Mouse (Mus musculus) thymus, postnatal 4 days (tissue): ENCODE data around the gene Edem2.

ENCODE experiments used
- DNase-seq: peaks from one replicate; pipeline ENCODE4 v3.0.0; 2021

The Edem2 gene

DNA sequence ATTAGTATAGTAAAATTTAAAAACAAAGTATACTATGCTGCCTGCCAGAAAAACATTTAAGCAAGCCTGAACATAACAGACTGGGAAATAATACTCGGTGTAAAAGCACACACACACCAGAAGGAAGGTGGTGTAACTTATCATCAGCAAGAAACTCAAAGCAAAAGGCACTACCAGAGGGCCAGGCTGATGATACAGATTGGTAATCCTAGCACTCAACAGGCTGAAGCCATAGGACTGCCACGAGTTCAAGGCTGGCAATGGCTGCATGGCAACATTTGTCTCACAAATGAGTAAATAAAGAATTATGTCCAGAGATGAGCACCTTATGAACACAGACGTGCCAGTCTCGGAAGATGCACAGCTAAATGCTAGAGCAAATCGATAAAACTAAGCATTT is 45.5 kb downstream of the Edem2 start:
- no peak for DNase-seq

DNA sequence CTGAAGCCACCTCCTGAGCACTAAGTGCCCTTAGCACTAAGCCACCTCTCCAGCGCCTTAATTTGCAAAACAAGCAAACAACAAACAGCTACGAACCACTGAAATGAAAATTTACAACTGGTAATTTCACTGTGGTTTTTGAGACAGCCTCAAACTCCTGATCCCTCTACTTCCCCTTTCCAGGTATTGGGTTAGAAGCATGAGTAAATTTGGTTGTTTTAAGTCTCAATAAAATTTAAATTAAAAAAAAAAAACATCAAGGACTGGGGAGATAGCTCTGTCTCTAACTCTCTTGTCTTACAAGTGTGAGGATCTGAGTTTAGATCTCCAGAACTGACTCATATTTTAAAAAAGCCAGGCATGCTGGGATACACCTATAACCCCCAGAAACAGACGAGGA is 46.1 kb downstream of the Edem2 start:
- no peak for DNase-seq

DNA sequence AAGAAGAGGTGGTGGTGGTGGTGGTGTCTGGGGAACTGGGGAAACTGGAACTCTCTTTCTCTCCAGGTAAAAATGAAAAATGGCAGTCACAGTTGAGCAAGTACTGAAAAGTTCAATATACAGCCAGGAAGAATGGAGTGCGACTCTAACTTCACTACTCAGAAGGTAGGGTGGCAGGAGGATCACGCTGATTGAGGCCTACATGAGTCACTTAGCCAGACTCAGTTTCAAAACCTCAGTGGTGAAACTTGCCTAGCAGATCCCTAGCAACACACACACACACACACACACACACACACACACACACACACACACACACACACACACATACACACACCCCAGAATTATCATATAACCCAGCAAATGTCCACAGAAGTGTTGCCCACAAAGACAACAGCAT is 47.4 kb downstream of the Edem2 start:
- DNase-seq: no peak

DNA sequence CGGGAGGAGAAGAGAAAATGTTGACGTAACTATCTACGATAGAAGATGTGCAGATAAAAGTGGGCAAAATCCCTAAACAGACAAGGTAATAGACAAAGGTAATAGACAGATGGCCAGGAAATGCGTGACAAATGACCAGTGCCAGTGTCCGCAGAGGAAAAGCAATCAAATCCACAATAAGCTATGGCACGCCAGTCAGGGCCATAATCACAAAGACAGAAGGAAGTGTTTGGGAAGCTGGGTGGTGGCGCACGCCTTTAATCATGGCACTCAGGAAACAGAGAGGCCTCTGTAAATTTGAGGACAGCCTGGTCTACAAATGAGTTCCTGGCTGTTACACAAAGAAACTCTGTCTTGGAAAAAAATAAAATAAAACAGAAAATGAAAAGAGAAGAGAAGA is 48.1 kb downstream of the Edem2 start:
- DNase-seq: no peak

DNA sequence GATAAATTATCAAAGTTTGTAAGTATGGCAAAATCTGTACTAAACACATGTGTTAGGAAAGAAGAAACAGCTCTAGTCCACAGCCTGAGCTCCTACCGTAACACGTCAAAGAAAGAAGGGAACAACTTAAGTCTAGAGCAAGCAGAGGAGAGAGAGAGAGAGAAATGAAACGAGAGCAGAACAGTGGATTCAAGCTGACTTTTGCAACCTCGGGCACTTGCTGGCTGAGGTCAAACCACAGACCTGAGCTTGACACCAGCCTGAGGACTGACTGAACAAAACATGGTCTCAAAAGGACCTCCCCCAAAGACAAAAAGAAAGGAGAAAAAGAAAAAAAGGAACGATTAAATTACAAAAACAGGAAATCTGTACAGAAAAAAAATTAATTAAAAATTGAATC is 48.7 kb downstream of the Edem2 start:
- peak; percentile 36 for DNase-seq

DNA sequence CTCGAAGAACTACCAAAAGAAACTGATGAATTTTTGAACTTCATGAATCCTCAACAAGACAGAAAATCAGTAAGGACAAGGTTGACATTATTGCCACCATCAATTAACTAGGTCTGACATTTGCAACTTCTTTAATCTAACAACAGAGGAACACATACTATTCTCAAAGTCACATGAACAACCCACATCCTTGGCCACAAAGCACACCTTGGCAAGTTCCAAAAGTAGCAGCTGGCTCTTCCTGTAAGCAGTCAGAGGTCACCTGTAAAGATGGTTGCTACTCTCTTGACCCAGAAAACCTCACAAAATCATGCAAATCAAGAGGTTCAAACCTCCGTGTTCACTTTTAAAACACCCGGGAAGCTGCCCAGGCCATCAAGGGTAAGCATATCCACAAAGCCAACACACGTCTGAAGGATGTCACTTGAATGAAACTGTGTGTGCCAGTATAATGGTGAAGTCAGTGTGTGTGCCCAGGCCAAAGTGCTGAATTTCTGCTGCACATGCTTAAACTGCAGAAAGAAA is 49.6 kb downstream of the Edem2 start:
- peak; percentile 36 for DNase-seq

DNA sequence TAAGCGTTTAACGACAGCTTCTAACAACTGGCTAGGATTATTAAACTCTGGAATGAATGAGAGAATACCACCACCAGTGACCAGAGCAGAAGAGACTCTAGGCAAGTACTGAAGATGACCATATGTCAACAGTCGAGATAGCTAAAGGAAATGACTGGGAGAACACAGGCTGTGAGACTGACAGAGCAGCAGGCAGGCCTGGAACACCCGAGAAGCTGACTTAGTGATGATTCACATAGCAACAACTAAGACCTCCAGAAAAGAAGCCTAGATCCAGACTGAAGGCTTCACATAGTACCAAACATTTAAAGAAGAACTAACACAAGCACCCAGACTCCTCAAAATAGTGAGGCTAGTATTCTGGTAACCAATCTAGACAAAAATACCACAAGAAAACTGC is 54.2 kb downstream of the Edem2 start:
- DNase-seq: no peak

DNA sequence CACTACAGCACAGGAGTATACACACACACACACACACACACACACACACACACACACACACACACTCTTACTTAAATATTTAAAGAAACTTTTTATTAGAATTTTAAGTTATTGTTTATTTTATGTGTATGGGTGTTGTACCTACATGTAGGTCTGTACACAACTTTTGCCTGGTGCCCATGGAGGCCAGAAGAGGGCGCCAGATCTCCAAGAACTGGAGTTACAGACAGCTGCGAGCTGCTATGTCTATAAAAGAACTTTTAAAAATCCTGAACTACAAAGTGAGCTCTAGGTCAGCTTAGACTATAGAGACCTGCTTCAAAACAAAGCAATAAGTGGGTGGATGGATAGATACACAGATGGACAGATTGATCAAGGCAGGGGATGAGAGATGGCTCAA is 55.7 kb downstream of the Edem2 start:
- peak; percentile 94 for DNase-seq

DNA sequence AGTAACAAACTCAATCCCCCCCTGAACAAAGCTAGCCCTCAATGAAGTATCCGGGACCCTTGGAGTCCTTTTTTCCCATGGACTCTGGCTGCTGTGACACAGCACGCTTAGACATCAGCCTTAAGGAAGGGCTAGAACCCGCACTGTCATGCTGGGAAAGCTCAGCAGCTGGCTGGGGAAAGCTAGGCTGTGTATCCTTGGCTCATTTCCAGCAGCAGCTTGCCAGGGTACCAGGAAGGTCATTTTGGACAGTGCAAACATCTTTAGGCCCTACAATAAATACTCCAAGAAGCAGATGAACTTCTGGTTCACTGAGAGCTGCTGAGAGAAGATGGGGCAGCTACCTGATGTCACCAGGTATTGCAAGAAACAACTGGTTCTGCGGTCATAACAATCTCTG is 58.0 kb downstream of the Edem2 start:
- no peak for DNase-seq

DNA sequence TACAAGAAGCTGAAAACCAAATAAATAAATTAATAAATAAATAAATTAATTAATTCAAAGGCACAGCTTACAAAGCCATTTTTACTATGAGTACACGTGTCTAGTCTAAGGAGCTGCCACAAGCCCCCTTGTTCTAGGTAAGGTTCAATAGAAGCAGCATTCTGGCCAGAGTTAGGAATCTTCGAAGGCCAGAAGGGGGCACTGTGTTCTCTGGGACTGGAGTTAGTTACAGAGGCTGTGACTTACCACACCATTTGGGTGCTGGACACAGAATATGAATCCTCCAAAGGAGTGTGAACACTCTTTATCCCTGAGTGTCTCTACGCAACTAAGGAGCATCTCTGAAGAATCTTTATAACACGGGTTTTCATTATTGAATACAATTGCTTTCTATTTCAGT is 60.8 kb downstream of the Edem2 start:
- DNase-seq: peak; percentile 79

DNA sequence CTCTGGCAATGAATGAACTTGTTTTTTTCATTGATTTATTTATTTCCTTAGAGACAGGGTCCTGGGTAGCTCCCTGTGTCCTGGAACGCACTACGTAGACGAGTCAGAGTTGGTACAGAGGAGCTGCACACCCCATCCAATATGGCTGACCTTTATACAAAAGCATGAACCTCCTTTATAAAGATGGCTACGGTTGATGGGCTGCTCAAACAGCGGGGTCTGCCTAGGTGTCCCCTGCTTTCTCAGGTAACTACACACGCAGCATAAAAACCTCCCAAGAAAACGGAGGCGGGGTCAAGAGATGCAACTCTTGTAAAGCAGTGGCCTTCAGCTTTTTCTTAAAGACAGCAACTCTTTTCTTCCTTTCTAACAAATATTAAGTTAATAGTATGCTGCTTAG is 61.4 kb downstream of the Edem2 start:
- no peak for DNase-seq

DNA sequence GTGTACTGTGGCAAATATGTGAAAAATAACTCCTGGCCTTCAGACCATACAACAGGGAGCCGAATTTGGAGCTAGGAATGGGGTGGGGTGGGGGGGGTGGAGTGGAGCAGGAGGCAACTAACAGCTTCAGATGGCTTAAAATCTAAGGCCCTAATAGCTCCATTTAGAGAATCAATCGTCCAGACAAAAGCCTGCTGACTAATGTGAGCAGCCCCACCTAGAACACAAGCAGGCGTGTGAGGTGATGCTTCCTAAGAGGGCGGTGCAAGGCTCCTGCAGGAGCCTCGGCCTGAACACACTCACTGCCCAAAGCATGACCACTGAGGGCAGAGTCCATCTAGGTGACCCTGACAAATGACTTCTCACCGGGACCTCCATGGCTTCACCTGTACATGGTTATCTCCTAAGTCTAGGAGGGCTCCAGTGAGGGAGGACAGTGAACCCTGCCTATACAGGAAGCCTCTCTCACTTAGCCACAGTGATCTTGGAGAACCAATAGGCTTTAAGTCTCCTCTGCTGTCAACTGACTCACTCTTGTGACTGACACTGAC is 65.3 kb downstream of the Edem2 start:
- DNase-seq: no peak

DNA sequence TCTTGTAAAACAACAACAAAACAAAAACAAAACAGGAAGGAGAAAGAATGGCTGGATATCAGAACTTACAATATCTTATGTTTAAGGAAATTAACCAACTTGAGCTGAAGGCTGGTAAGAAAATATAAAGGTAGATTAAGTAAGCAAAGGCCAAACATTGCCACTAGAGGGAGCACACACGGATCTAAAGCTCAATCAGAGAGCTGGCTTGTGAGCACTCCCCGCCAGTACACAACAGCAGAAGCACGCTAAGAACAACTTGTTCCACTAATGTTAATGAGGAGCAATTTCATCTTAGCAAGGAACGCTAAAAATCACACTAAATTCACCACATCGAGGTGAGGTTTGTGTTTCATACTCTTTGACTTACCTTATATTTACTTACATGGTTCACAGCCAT is 66.2 kb downstream of the Edem2 start:
- peak; percentile 72 for DNase-seq

DNA sequence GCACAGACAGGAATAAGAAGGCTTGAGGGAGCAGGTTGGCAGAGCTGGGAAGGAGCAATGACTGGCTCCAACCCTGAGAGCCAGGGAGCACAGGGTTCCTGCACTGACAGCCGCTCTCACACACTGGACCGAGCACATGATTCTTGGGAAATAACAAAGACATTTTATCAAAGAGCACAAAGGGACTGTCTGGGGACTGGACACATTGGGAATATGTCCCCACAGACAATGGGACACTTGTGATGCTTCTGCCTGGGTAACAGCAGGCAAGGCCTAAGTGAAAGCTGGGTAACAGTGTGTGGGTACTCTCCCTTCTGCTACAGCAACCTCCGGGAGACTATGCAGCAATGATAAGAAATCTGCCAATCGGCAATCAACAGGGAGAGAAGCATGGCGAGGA is 66.9 kb downstream of the Edem2 start:
- DNase-seq: no peak

DNA sequence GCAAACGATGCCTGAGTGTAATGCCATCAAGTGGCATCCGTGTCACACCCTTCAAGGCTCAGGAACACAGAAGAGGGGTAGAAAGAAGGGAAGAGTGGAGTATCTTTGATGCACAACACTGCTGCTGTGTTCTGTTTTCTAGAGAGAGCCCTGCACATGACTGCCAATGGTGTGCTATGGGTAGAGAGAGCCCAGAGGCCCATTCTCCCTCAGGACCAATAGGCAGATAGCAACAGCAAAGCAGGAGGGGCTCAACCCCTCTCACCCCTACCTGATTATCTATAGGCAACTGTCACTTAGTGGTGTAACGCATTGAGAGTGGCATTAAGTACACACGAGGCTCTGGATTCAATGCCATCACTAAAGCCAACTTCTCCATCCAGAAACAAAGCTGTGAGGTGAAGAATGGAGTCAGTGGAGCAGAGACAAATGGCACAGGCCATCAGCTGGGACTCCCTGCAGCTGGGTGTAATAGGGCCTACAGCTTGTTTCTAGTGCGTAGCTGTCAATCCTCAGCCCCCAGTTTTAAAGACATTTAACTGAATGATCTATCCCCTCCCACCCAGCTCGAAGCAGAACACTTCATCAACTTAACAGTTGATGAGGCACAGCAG is 73.4 kb downstream of the Edem2 start:
- no peak for DNase-seq

DNA sequence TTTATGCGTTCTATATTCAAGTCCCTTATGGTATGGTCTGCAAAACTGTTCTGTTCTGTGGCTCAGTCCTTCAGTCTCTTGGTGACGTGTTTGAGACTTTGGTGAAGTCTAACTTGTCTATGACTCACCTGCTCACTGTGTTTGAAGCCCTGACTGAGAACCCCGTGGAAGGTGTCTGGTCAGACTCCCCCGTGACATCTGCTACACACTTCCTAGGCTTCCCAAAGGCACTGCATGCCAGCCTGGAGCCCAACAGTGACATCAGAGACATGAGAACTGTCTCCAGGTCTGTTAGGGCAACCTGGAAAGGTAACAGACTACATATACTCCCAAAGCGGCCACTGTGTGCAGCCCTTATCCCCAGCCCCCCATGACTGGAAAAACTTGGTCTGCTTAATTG is 76.7 kb downstream of the Edem2 start:
- no peak for DNase-seq
